Mouse (Mus musculus): ENCODE data around the gene Tfcp2. TPM values are rescaled to one million over a fixed set of nuclear protein-coding genes. Genes with fewer than 3 reads are reported as not detected.

The Tfcp2 gene
- polyA plus RNA-seq, 1 experiment from 2014 or later, result 26.6 TPM

DNA sequence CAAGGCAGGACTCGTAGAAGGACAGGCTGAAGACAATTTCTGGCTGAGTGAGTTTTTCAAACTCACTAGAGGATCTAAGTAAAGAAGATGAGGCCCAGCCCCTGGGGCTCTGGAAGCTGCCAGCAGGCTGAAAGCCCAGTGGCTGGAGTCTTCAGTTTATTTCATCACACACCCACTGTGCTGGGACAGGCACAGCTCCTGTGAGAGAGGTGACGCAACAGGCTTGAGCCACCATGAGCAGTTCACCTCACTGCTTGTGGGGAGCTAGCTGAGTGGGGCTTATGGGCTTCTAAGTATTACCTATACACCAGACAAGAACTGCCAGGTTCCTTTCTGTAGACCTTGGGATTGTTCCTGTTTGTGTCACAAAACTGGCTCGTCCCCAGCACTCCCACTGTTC is 66.2 kb downstream of the Tfcp2 start:
- Histone ChIP-seq H3K4me2 (replicated peaks) (no peak overlapping the region), H3K9me3 (replicated peaks) (no peaks in the 10 kb centered on the region), H3K4me3 (replicated peaks) (no peak overlapping the region), H3K27me3 (no peaks in the 10 kb centered on the region), H3K27ac (replicated peaks) (no peak overlapping the region; the same call in 1 of the 2 replicates), H3K36me3 (peaks cover 70% of the 10 kb centered on the region), H3K9ac (no peak overlapping the region), H3K4me1 (peaks cover 21% of the 10 kb centered on the region)
- no peak for ATAC-seq (ENCODE audit: insufficient number of reproducible peaks, low FRiP score, low TSS enrichment, low read depth)
- 83% methylated on average over 3 of the region's 3 CpGs for WGBS

DNA sequence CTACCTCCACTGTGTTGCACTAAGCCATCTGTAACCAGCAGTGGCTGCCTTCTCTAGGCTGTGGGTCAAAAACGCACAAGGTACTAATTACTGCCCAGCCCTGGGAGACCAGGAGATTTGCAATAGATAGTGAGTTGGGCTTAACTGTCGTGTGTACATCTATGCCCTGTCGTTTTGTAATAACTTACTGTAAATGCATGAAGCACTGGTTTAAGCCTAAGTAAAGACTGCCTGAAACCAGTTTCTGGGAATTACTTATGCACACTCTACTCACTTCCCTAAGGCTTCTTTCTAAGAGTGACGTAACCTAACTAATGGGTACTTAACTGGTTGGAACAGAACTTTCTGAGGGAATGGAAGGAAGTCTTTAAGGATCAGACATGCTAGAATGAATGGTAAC is 72.9 kb downstream of the Tfcp2 start:
- peaks cover 93% of the 10 kb centered on the region for H3K36me3 ChIP-seq
- no peaks in the 10 kb centered on the region for H3K27me3 ChIP-seq
- peak overlapping the region; percentile 29; the same call in 1 of the 2 replicates for H3K27ac ChIP-seq (replicated peaks)
- peak; percentile 48; the same call in 1 of the 2 replicates for ATAC-seq (ENCODE audit: insufficient number of reproducible peaks, low FRiP score, low TSS enrichment, low read depth)
- H3K9ac ChIP-seq, result no peak overlapping the region
- no peak overlapping the region for H3K4me2 ChIP-seq (replicated peaks)
- no peak overlapping the region for H3K4me3 ChIP-seq (replicated peaks)
- WGBS, result 48% methylated on average over 4 of the region's 4 CpGs
- no peaks in the 10 kb centered on the region for H3K9me3 ChIP-seq (replicated peaks)
- H3K4me1 ChIP-seq, result 0 out of 2 replicates have a peak, but pooled peaks cover 3% of the 10 kb centered on the region

DNA sequence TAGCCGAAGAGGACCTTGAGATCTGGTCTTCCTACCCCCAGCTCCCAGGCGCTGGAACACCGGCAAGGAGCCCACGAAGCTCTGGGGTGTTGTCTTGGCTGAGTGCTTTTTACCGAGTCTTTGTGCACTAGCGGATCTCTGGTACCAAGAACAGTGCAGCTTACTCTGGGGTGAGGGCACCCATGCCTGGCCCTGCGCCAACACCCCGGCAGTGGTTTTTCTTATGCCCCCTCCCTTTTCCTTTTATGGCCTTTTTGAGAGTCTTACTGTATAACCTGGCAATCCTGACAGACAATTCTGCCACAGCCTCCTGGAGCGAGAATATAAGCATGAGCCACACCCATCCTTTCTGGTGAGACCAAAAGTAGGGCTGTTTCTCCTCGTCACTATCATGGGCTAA is 73.5 kb downstream of the Tfcp2 start:
- Histone ChIP-seq H3K9ac (no peak overlapping the region), H3K27ac (replicated peaks) (peak overlapping the region; percentile 29; the same call in 1 of the 2 replicates), H3K4me3 (replicated peaks) (no peak overlapping the region), H3K4me2 (replicated peaks) (no peak overlapping the region), H3K9me3 (replicated peaks) (no peaks in the 10 kb centered on the region), H3K4me1 (0 out of 2 replicates have a peak, but pooled peaks cover 3% of the 10 kb centered on the region), H3K36me3 (peaks cover 93% of the 10 kb centered on the region), H3K27me3 (no peaks in the 10 kb centered on the region)
- WGBS, result 74% methylated on average over 10 of the region's 10 CpGs
- ATAC-seq (ENCODE audit: insufficient number of reproducible peaks, low FRiP score, low TSS enrichment, low read depth), result no peak

- Histone ChIP-seq H3K36me3 (peaks cover 74% of the 10 kb centered on the region), H3K4me1 (peaks cover 14% of the 10 kb centered on the region), H3K4me3 (replicated peaks) (no peak overlapping the region), H3K4me2 (replicated peaks) (no peak overlapping the region), H3K27ac (replicated peaks) (no peak overlapping the region), H3K27me3 (no peaks in the 10 kb centered on the region), H3K9ac (no peak overlapping the region), H3K9me3 (replicated peaks) (no peaks in the 10 kb centered on the region)
- ATAC-seq (ENCODE audit: insufficient number of reproducible peaks, low FRiP score, low TSS enrichment, low read depth), result no peak
- 78% methylated on average over 7 of the region's 7 CpGs for WGBS
These were observed 77.8 kb downstream of the Tfcp2 start for GRCm38 (mm10) chr15:100473926-100474503.

- H3K27ac ChIP-seq (replicated peaks), result no peak overlapping the region
These were observed 81.8 kb downstream of the Tfcp2 start for GRCm38 (mm10) chr15:100470037-100470436.

GRCm38 (mm10) chr15:100469189-100469545 is 82.6 kb downstream of the Tfcp2 start:
- Histone ChIP-seq H3K36me3 (peaks cover 27% of the 10 kb centered on the region), H3K4me3 (replicated peaks) (peak overlapping the region; percentile 63), H3K27me3 (no peaks in the 10 kb centered on the region), H3K4me2 (replicated peaks) (peak overlapping the region; percentile 83), H3K9ac (peak overlapping the region; percentile 74), H3K4me1 (peaks cover 22% of the 10 kb centered on the region), H3K27ac (replicated peaks) (peak overlapping the region; percentile 69), H3K9me3 (replicated peaks) (no peaks in the 10 kb centered on the region)
- WGBS, result 1% methylated on average over 19 of the region's 19 CpGs
- ATAC-seq (ENCODE audit: insufficient number of reproducible peaks, low FRiP score, low TSS enrichment, low read depth), result no peak

More at GRCm38 (mm10) chr15:100470037-100470436, 81.8 kb downstream of the Tfcp2 start:
- Histone ChIP-seq H3K36me3 (peaks cover 36% of the 10 kb centered on the region), H3K4me2 (replicated peaks) (peak overlapping the region; percentile 83), H3K9ac (0 out of 2 replicates have a peak overlapping the region, but pooled peaks have one; percentile 74), H3K4me3 (replicated peaks) (peak overlapping the region; percentile 63), H3K9me3 (replicated peaks) (no peaks in the 10 kb centered on the region), H3K27me3 (no peaks in the 10 kb centered on the region), H3K4me1 (peaks cover 22% of the 10 kb centered on the region)
- 62% methylated on average over 10 of the region's 10 CpGs for WGBS
- no peak for ATAC-seq (ENCODE audit: insufficient number of reproducible peaks, low FRiP score, low TSS enrichment, low read depth)

- Histone ChIP-seq H3K9me3 (replicated peaks) (no peaks in the 10 kb centered on the region), H3K4me3 (replicated peaks) (peak within 1 kb of the TSS; percentile 63), H3K36me3 (peaks cover 21% of the 10 kb centered on the region; the same call in 1 of the 2 replicates), H3K27ac (replicated peaks) (peak within 1 kb of the TSS; percentile 69), H3K4me2 (replicated peaks) (peak within 1 kb of the TSS; percentile 83), H3K27me3 (no peaks in the 10 kb centered on the region), H3K9ac (peak within 1 kb of the TSS; percentile 74), H3K4me1 (peaks cover 22% of the 10 kb centered on the region)
- peak; percentile 93 for ATAC-seq (ENCODE audit: insufficient number of reproducible peaks, low FRiP score, low TSS enrichment, low read depth)
- 2% methylated on average over 71 of the region's 84 CpGs for WGBS
These were observed 83.3 kb downstream of the Tfcp2 start, which contains the start of gene Letmd1 for GRCm38 (mm10) chr15:100468295-100469188. Letmd1 (plus strand) TSS chr15:100469023.

- H3K27ac ChIP-seq (replicated peaks), result no peak overlapping the region
- no peaks in the 10 kb centered on the region for H3K27me3 ChIP-seq
- no peak overlapping the region for H3K4me3 ChIP-seq (replicated peaks)
- peak overlapping the region; percentile 83 for H3K4me2 ChIP-seq (replicated peaks)
- ATAC-seq (ENCODE audit: insufficient number of reproducible peaks, low FRiP score, low TSS enrichment, low read depth), result no peak
- H3K36me3 ChIP-seq, result peaks cover 14% of the 10 kb centered on the region; the same call in 1 of the 2 replicates
- H3K4me1 ChIP-seq, result peaks cover 22% of the 10 kb centered on the region
- H3K9me3 ChIP-seq (replicated peaks), result no peaks in the 10 kb centered on the region
- WGBS, result 36% methylated on average over 8 of the region's 8 CpGs
- H3K9ac ChIP-seq, result no peak overlapping the region
These were observed 84.1 kb downstream of the Tfcp2 start for GRCm38 (mm10) chr15:100467738-100468137.

DNA sequence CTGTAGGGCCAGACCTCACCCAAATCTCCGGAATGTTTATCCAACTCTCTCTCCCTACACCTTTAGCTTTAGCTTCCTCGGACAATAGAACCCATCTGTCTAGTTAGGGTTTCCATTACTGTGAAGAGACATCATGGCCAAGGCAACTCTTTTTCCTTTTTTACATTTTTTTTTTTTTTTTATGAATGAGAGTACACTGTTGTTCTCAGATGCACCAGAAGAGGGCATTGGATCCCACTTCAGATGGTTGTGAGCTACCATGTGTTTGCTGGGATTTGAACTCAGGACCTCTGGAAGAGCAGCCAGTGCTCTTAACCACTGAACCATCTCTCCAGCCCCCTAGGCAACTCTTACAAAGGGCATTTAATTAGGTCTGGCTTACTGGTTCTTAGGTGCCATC is 86.4 kb downstream of the Tfcp2 start:
- H3K36me3 ChIP-seq, result no peaks in the 10 kb centered on the region
- H3K27me3 ChIP-seq, result no peaks in the 10 kb centered on the region
- H3K4me2 ChIP-seq (replicated peaks), result no peak overlapping the region
- H3K9me3 ChIP-seq (replicated peaks), result no peaks in the 10 kb centered on the region
- H3K9ac ChIP-seq, result no peak overlapping the region
- no peak overlapping the region for H3K4me3 ChIP-seq (replicated peaks)
- 70% methylated on average over 2 of the region's 2 CpGs for WGBS
- no peak for ATAC-seq (ENCODE audit: insufficient number of reproducible peaks, low FRiP score, low TSS enrichment, low read depth)
- peaks cover 22% of the 10 kb centered on the region for H3K4me1 ChIP-seq
- H3K27ac ChIP-seq (replicated peaks), result no peak overlapping the region

DNA sequence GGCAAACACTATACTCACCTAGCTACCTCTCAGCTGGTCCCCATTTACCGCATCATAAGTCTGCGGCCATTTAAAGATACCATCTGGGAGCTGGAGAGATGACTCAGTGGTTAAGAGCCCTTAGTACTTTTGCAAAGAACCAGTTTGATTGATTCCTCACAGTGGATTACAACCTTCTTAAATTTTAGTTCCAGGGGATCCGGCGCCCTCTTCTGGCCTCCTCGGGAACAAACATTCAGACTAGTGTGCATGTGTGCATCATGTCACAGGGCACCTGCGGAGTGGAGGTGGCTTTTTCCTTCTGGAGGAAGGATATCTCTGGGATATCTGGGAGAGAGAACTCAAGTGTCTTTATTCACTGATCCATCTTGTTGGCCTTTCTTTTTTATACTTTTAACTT is 88.1 kb downstream of the Tfcp2 start:
- no peak overlapping the region for H3K9ac ChIP-seq
- no peak for ATAC-seq (ENCODE audit: insufficient number of reproducible peaks, low FRiP score, low TSS enrichment, low read depth)
- WGBS, result 18% methylated on average over 6 of the region's 6 CpGs

DNA sequence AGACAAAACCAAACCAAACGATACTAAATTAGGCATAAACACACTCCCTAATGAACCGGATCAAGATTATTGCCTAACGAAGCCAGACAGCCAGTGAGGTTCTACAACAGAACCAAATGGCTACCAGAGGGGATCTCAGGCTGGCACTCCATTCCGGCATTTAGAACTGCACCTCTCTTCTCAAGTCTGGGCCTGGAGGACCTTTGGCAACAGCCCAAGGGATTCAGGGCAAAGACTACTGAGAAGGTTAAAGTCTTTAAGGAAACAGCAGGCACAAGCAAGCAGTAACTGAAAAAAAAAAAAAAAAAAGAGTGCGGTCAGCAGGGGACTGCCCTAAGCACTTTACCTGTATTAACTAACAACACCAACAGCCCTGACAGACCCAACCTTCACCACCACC is 89.7 kb downstream of the Tfcp2 start:
- no peak overlapping the region for H3K27ac ChIP-seq (replicated peaks)
- ATAC-seq (ENCODE audit: insufficient number of reproducible peaks, low FRiP score, low TSS enrichment, low read depth), result no peak
- no peaks in the 10 kb centered on the region for H3K27me3 ChIP-seq
- no peak overlapping the region for H3K4me2 ChIP-seq (replicated peaks)
- no peaks in the 10 kb centered on the region; the same call in 1 of the 2 replicates for H3K4me1 ChIP-seq
- 81% methylated on average over 5 of the region's 5 CpGs for WGBS
- H3K9me3 ChIP-seq (replicated peaks), result no peaks in the 10 kb centered on the region
- no peak overlapping the region for H3K4me3 ChIP-seq (replicated peaks)
- no peak overlapping the region for H3K9ac ChIP-seq
- H3K36me3 ChIP-seq, result no peaks in the 10 kb centered on the region

More for the DNA sequence above, 88.1 kb downstream of the Tfcp2 start:
- Histone ChIP-seq H3K27me3 (no peaks in the 10 kb centered on the region), H3K4me3 (replicated peaks) (no peak overlapping the region), H3K4me1 (peaks cover 11% of the 10 kb centered on the region), H3K9me3 (replicated peaks) (no peaks in the 10 kb centered on the region), H3K36me3 (no peaks in the 10 kb centered on the region), H3K27ac (replicated peaks) (no peak overlapping the region), H3K4me2 (replicated peaks) (no peak overlapping the region)

Data from embryonic facial prominence, embryonic 15.5 days (tissue).